Mouse (Mus musculus) T-helper 2 cell (primary cell): ENCODE data around the gene Igf1r.

Source experiments
- in situ Hi-C: fragments of 300-600 bp; cut with MboI, MseI; formaldehyde crosslinking; loops from one replicate; pipeline ENCODE4 v1.15.1; 2025; ENCODE audit warnings: high pct_unique_total_duplicates

The Igf1r gene

DNA sequence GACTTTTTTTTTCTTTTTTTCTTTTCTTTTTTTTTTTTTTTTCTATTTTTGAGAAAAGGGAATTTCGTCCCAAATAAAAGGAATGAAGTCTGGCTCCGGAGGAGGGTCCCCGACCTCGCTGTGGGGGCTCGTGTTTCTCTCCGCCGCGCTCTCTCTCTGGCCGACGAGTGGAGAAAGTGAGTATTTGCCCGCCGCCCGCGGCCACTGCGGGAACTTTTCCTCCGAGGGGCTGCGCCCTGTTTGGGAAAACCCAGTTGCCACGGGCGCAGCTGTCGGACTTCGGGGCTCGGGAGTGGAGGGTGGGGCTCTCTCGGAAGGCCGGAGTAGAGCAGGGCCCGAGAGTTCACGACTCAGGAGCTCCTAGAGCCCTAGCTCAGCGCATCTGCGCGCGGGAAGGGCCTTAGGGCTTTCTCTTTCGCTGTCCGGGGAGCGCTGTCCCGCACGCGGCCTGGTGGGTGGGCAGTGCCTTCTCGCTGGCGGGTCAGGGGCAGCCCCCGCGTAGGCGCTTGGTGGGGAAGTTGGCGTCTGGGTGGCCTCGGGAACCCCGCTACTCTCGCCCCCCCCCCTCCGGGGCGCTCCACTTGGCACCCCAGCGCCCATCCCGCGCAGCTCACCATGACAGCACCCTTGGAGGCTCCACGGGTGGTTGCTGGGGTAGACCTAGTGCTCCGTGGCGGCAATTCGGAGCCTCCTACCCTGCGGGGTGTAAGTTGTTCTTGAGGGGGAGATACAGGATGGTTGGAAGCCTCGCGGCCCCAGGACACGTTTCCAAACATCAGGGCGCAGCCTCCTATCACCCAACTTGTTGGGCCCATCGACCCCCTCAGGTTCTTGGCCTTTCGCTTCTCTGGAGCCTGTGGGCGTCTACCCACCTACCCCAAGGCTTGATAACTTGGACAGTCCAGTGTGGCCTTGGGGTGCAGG, at the start of gene Igf1r:
Gene Igf1r, plus strand, starts transcription at position 51 of the 924 bp plus-strand sequence.
- in situ Hi-C loops, result no loop called here

DNA sequence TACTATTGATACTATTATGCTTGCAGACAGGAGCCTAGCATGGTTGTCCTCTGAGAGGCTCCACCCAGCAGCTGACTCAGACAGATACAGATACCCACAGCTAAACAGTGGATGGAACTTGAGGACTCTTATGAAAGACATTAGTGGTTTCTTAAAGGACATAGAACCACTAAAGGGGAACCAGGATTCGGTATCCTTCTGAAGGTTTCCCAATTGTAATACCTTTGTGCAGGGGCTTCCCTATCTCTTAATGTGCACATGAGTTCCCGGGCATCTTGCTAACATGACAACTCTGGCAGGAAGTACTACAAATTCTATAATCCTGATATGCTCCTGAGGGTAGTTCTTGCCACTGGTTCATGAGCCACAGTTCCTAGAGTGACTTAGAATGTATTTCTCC, 46.3 kb upstream of the Igf1r start:
- in situ Hi-C loops, result no loop called here

DNA sequence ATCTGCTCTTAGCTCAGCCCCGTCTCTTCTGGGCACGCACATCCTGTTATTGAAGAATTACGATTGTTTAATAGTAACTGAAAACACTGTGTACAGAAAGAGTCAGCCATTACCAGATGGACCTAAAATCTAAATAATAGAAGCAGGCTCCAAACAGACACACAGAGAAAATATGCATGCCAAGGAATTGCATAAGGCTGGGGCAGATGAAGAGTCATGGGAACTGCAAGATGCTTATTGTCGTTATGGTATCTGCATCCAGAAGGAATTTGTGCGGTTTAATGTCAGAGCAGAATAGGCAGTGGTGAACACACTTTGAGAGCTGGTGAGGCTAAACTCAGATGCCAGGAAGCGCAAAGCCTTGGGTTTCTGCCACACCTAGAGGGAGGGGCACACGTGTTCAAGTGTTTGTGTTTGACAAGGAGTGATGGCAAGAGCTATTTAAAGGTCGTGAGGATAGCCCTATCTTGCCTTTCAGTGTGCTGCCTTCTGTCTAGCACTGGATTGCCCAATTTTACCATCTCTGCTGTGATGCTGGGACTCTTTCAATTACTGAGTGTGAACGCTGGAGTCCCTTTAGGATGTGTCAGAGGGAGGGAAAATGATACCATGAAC, 44.7 kb upstream of the Igf1r start:
- in situ Hi-C loops, result no loop called here

DNA sequence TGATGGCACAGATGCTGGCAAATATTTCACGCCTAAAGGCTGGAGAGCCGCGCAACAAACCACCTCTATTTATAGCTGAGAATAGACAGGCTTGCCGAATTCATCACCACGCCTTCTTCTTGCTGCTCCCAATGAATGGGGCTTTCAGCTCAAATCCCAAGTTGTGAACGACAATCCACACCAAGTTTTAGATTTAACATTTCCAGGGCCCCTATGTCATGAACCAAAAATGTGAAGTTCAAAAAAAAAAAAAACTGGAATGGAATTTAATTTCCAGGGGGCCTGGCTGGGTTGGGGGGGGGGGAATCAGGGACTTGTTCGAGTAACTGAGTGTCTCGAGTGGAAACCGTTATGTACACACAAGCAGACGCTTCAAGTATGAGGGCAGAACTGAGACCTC, 42.1 kb upstream of the Igf1r start:
- in situ Hi-C loops, result no loop called here

DNA sequence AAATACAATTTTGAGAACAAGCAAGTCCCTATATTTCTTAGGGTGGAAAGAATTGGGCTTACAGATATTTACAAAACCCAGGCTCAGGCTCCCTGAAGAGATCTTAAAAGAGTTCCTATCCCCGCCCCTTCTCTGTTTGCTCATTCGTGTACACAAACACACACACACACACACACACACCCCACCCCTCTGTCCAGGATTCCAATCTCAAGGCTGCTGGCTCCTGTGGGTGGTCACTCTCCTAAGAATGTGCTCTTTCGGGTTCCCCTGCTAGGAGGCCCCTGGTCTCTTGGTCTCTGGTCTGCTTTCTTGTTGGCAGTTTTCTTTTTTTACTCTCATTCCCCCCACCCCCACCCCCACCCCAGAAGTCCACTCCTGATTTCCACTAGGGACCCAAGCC, 41.7 kb upstream of the Igf1r start:
- in situ Hi-C loops, result no loop called here

DNA sequence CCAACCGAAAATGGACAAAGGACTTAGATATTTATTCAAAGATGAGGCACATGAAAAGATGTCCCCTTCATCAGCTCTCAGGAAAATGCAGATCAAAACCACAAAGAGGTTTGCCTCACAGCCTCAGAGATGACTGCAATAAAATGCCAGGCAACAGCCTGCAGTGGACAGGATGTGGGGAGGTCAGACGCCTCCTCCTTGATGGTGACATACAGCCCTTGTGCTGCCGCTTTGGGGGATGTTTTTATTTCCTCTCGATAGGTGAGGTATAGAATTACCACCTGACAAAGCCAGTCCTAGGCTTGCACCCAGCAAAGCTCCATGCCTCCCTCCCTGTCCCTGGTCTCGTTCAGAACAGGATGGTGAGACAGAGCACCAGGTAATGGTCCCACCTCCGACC, 40.8 kb upstream of the Igf1r start:
- in situ Hi-C loops, result no loop called here

DNA sequence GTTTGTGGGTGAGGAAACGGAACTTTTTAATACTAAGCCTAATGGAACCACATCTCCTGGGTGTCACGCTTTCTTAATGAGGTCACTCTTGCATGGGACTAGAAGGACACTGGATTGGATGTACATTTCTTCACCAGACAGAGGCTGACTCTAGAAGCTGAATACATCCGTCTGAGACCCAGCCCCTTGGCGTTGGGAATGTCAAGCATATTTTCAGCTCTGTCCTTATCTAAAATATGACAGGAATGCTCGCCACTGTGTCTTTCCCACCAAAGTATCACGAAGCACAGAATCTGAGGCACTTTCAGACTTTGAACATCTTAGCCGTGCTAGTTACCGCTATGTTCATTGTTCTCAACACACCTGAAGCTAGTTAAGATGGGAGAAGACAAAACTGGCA, 35.7 kb upstream of the Igf1r start:
- in situ Hi-C loops, result no loop called here

DNA sequence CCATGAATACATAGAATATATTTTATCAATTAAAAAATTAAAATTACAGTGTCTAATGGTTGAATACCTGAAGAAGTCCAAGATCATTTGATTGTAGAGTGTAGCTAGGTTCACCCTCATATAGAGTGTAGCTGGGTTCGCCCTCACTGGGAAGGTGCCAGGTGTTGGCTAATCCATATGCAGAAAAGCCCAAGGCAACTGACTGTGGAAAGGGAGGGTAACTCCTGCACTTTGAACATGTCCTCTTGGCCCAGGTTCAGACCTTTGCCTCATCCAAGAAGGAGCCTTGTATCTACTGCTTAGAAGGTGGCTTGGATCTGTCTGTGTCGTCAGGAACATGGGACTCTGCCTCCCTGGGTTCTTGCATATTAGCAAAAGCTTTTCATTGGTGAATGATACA, 34.9 kb upstream of the Igf1r start:
- in situ Hi-C loops, result no loop called here

DNA sequence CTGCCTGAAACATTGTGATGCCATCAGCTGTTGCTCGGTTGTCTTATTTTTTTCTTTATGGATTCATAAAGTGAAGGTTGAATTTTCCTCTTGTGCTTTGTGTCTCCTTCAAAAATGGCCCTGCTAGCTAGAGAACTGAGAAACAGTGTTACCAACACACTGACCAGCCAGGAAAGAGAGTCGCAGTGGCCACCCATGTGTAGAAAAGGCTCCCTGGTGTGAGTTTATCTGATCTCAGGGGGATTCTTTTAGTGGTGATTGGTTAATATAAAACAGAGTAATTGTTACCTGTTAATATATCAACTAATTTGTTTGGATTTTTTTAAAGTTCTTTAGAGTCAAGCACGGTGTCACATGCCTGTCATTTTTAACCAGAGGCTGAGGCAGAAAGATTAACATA, 33.2 kb upstream of the Igf1r start:
- in situ Hi-C loops, result no loop called here

DNA sequence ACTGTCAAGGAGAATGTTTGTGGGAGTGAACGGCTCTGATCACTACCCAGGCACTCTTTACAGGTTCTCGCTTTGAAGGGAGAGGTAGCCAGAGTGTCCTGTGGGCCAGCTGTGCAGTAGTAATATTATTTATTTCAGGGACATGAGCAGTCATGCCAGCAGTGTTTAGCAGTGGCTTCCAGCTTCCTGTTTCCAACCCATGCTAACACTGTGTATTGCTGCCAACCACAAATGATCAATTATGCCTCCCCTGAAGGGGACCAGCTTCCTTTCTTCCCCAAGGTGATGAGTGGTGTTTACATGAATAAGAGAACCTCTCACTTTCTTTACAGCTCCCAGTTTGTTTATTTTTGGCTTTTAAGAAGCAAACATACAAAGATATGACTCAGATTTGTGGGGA, 28.4 kb upstream of the Igf1r start:
- in situ Hi-C loops, result no loop called here

DNA sequence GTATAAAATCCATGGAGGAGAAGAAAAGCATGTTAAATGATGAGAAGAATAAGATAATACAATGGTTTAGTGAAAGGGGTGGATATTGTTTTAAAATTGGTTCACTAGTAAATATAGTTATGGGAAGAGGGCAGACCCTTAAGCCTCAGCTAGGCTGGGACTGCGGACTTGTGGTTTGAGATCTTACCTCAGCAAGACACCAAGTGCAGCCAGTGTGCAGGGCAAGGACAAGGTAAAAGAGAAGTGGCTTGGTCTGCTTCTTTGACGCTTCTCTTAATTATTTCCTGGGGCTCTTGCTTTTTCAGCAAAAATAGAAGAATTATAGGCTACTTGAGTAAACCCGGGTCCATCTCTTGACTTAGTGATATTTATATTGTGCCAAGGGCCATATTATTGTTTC, 22.5 kb upstream of the Igf1r start:
- in situ Hi-C loops, result no loop called here

DNA sequence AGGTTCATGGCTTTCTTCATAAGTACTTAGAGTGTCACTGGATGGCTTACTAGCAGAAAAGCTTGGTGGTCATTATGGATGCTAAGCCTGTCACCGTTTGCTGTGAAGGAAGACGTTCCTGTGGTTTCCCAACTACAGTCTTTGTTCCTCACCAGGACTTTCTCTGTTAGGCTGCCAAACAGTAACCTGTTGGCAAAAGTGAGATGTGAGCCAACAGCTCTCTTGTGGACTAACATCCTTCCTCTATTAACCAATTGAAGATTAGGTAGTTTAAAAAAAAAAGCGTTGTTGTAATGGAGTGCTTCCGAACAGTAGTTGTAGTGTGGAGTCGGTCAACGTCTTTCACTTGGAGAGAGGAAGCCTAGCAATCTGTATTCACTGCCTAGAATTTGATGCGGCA, 15.8 kb upstream of the Igf1r start:
- in situ Hi-C loops, result no loop called here

DNA sequence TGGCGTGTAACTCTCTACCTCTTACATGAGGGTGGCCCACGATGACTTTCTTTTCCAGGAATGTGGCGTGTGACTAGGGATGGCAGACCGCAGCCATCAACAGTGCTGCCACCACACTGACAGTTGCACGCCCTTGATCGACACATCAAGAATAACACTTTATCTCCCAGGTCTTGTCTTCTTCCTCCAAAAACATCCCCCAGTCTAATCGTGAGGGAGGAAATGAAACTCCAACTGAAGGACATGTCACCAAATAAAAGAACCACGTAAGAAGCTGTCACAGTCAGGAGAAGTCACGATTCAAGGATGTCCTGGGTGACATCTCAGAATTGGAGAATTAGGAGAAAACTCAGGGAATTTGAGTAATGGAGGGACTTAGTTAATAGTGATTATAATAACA, 8.8 kb upstream of the Igf1r start:
- in situ Hi-C loops, result no loop called here

DNA sequence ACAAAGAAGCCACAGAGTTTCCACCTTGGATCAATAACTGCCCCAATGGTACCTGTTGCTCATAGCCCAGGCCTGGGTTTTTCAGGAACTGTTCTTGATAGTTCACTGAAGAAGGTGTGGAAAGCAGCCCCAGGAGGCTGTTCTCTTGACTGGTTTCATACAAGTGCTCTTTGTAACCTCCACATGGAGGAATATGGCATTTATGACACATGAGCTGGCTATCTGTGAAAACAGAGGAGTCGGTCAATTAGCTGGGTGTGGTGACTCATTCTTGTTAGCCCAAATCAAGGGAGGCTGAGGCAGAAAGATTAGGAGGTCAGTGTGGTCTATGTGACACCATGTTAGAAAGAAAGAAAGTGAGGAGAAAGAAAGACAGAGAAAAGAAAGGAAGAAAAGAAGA, 5.7 kb upstream of the Igf1r start:
- in situ Hi-C loops, result no loop called here

DNA sequence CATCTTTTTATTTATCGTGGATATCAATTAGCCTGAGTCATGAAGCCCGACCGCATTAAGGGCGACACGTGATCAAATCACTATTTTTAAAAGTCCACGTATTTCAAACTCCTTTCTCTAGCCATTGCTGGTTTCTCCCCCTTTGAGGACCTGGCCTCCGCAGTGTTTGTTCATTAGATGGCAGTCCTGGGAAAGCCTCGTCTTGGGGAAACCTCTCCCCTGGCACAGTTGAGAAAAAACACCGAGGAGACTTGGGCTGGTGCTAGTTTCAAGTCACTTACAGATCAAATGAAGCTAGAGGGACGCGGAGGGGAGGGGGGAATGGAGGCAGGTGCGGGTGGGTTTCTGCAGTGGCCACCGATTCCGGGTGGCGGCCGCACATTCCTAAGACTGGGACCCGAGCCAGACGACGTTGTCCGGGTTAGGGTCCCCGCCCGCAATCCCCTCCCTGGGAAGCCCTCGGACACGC, 2.2 kb upstream of the Igf1r start:
- in situ Hi-C loops, result no loop called here

DNA sequence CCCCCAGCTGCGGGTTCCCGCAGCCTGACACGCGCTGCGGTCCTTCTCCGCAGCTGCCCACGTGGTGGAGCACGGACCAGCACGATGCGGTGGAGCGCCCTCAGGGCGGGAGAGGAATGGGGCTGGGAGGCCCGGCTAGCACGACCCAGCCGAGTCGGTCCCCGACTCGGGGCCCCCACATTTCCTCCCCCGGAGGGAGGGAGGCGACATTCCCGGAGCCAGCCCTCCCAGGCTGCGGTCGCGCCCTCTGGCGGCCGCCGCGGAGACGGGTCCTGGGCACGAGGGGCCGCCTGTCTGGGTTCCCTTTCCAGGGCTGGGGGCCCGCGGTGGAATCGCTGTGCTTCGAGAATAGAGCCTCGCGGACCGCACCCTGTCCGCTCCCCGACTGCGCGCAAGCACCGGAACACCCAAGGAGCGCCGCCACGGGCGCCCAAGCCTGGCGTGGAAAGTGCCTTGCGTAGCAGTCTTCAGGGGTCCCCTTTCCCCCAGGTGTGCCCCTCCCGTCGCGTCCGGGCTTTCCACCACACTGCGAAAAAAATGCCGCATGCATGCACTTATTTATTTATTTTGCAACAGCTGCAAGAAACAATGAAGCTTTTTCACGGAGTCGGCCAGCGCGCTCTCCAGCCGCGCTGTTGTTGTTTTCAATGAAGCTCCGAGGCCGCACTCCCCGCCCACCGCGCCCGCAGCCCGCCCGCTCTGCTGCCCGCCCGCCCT, 1.7 kb upstream of the Igf1r start:
- in situ Hi-C loops, result no loop called here

DNA sequence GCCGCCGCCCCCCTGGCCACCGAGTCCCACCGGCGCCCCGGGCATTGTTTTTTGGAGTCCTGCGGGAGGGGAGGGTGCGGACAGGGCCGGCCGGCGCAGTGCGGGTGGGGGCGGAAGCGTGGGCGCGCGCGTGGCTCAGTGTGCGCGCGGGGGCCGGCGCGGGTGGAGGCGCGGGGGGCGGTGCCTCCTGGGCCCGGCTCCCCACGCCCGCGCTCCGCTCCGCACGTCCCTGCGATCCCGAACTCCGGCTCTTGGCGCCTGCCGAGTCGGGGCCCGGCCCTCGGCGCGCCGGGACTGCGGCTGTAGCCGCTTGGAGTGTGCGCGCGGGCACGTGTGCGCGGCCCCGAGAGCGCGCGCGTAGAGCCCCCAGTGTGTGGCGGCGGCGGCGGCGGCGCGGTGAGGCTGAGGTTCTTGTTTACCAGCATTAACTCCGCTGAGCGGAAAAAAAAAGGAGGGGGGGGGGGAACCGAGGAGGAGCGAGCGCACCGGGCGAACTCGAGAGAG, 1.0 kb upstream of the Igf1r start:
- in situ Hi-C loops, result no loop called here

DNA sequence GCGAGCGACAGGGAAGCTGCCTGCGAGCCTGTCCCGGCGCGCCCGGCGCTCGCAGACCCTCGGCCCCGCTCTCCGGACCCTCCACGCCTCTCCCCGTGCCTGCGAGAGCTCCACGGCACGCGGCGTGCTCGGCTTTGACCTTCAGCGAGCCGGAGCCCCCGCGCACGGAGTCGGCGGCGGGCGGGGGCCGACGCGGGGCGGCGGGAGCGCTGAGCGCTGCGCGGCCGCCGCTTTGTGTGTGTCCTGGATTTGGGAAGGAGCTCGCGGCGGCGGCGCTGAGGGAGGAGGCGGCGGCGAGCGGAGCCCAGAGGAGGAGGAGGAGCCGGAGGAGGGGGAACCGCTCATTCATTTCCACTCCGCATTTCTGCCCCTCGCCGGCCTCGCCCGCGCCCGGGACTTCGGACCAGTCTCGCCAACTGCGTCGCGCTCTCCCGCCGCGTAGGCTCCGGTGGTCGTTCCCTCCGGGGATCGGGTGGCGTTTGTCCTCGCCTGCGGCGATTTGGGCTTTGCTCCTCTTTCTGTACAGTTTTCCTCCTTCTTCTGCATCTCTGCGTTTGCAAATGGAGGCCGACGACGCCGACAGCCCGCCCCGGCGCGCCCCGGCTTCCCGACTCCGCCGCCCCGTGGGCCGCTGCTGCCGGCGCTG, 468 bp upstream of the Igf1r start:
- in situ Hi-C loops, result no loop called here

DNA sequence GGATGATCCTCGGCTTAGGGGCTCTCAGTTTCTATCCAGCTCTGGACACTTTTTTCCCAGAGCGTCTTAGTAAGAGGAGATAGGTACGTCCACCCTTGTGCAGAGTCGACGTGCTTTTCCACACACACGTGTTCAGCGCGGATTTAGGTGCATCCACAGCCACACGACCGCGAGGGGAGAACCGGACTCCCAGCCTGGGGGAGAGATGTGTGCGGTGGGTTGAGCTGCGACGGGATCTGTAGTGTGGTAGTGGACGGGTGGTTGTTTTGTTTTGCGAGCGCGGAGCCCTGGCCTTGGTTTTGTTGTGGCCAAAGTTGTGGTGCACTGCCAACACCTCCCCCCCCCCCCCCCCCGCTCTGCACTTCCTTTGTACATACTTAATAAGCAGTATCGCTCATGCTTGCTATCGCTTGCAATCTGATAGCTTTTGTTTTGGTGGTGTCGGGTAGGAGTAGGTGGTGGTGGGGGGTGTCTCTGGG, 1.2 kb downstream of the Igf1r start:
- in situ Hi-C loops, result no loop called here

DNA sequence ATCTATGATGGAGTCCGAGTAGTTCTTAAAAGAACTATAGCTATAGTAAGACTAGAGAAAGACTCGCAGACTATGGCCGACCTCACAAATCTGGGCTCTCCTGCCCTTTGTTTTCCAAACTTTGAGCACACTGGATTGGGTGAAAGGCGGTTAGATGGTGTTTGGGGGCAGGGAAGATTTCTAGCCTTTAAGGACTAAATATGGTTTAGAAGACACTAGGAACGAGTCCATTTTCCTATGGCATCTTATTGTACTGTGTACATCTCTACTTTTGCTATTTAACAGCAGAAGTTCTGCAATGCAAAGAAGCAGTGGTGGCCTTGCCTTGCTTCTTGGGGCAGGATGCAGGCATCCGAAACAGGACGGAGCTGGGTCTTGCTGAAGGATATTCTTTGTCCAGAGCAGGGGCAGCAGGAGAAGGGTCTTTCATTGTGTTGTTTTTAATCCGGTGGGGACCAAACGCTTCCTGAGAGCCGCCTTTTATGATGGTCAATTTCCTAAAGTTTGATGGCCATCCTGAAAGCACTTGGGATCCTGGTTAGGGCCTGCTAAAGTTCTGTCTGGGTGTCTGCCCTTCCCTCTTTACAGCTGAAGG, 2.1 kb downstream of the Igf1r start:
- in situ Hi-C loops, result loop anchor here (5.0 kb wide), 2 partner anchors 173 to 328 kb away; no protein-coding TSS in a partner anchor

DNA sequence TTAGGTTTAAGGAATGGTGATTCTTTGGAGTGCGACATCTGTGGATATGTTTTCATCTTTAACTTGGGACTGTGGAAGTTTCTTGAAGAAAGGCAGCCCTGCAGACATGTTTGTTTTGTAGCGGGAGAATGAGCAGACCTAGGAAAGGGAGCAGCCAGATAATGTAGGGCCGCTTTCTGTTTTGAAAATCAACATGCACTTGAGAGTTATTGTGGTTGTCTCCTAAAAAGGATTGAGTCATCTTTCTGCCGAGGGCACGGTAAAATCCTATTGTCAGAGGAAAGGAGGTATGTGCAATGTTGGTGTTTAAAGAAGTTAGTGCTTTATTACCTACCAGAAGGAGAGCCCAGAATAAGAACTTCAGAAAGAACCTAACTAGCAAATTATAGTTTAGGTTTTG, 2.6 kb downstream of the Igf1r start:
- in situ Hi-C loops, result loop anchor here (5.0 kb wide), 2 partner anchors 172 to 327 kb away; no protein-coding TSS in a partner anchor
